Mouse (Mus musculus) heart, embryonic 14.5 days (tissue): Measurements from ENCODE around the gene Cpm. TPM values are rescaled to one million over a fixed set of nuclear protein-coding genes. Genes with fewer than 3 reads are reported as not detected.

Experiments
- ATAC-seq: fragments of 200-750 bp; cut with Nextera tagmentation; 2 replicates; pipeline ENCODE4 v1.8.0; 2017; ENCODE audit warnings: low read depth, moderate TSS enrichment; ENCODE audit not compliant: insufficient number of reproducible peaks, insufficient read depth, low FRiP score
- H3K27ac ChIP-seq, 2 experiments: fragments of 200-500 bp in 1 of 2; fragments of 300-500 bp in 1 of 2; sonication (generic) in 1 of 2; replicated peaks in 1 of 2; 2 replicates each; pipeline ENCODE4 v1.5.1; 2012 to 2014; ENCODE audit warnings: low read depth in 2 of 2, low read length in 2 of 2, control low read depth in 1 of 2, mild to moderate bottlenecking in 1 of 2, mixed read lengths in 1 of 2; ENCODE audit not compliant: control insufficient read depth in 1 of 2, insufficient read depth in 1 of 2
- H3K27me3 ChIP-seq: fragments of 300-500 bp; sonication (generic); 2 replicates; pipeline ENCODE4 v1.6.1; 2014; ENCODE audit warnings: mild to moderate bottlenecking, low read length, control low read depth; ENCODE audit not compliant: control insufficient read depth, insufficient read depth
- H3K36me3 ChIP-seq: fragments of 300-500 bp; sonication (generic); 2 replicates; pipeline ENCODE4 v1.6.1; 2014; ENCODE audit warnings: mild to moderate bottlenecking, control low read depth, low read length, mixed read lengths; ENCODE audit not compliant: control insufficient read depth, insufficient read depth
- H3K4me1 ChIP-seq, 2 experiments: fragments of 200-500 bp in 1 of 2; fragments of 300-500 bp in 1 of 2; sonication (generic) in 1 of 2; 2 replicates each; pipeline ENCODE4 v1.6.1; 2012 to 2014; ENCODE audit warnings: low read length in 2 of 2, control low read depth in 1 of 2, mixed read lengths in 1 of 2; ENCODE audit not compliant: control insufficient read depth in 2 of 2, insufficient read depth in 2 of 2
- H3K4me2 ChIP-seq: fragments of 300-500 bp; sonication (generic); 2 replicates; pipeline ENCODE4 v1.6.1; 2014; ENCODE audit warnings: mild to moderate bottlenecking, low read length
- H3K4me3 ChIP-seq, 2 experiments: fragments of 200-500 bp in 1 of 2; fragments of 300-500 bp in 1 of 2; sonication (generic) in 1 of 2; 2 replicates each; pipeline ENCODE4 v1.5.1; 2012 to 2014; ENCODE audit warnings: low read length in 2 of 2, mild to moderate bottlenecking in 2 of 2, control low read depth in 1 of 2, low read depth in 1 of 2, moderate library complexity in 1 of 2; ENCODE audit not compliant: control insufficient read depth in 1 of 2, insufficient read depth in 1 of 2
- H3K9ac ChIP-seq: fragments of 300-500 bp; sonication (generic); 2 replicates; pipeline ENCODE4 v1.6.1; 2014; ENCODE audit warnings: mild to moderate bottlenecking, low read length
- H3K9me3 ChIP-seq: fragments of 300-500 bp; sonication (generic); 2 replicates; pipeline ENCODE4 v1.6.1; 2016; ENCODE audit warnings: low read length, control low read depth; ENCODE audit not compliant: control insufficient read depth
- WGBS: fragments of 180-500 bp; shearing (Covaris S2); extraction: QIAGEN DNeasy Blood & Tissue Kit; methylation state at CpG from one replicate; pipeline ENCODE4 v1.1.7; 2014; 5-methylcytosine and 5-hydroxymethylcytosine counted together
- polyA plus RNA-seq: library from polyadenylated mRNA; unstranded; fragments of >200 nt; fragmentation: Nextera tagmentation; extraction: Ambion mirVana; gene quantifications from 2 replicates; pipeline ENCODE4 v1.2.1, GENCODE M21; 2014

The Cpm gene
- polyA plus RNA-seq, 1 experiment from 2014 or later = 0.96 TPM

DNA sequence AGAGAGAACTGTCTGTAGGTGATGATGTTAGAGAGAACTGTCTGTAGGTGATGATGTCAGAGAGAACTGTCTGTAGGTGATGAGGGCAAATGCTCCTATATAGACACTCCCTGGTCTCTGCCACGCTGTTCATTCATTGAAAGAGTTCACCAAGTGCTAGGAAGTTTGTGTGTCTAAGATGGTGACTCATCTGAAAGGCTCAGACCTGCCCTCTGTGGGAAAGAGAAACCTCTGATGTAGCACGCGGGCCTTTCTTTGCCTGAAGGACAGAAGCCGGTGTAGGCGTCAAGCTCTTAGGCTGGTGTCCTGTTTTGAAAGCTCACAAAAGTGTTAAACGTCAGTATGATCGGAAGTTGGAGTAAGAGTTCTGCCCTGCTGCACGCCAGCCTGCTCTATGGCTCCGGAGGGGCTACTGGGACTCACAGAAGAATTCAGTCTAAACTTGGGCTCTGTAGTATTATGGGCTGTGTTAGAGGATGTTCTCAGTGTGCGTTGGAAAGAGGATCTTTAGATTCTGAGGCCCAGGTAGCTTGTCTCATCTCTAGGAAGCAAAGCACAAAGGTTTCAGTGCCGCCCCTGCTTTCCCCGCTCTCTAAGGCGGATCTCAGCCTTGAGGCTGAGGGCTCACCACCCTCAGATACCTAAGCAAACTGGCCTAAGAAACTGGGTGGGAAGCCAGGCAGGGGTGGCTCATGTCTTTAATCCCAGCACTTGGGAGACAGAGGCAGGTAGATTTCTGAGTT is 48.4 kb downstream of the Cpm start:
- no peaks in the 10 kb centered on the region for H3K9me3 ChIP-seq
- no peaks in the 10 kb centered on the region for H3K36me3 ChIP-seq
- no peaks in the 10 kb centered on the region for H3K27me3 ChIP-seq
- ATAC-seq = no peak
- no peak overlapping the region for H3K27ac ChIP-seq
- H3K4me2 ChIP-seq = no peak overlapping the region
- WGBS = 66% methylated on average over 13 of the region's 13 CpGs
- peaks cover 2 to 13% of the 10 kb centered on the region in 2 experiments; a peak in 3 of 4 replicates for H3K4me1 ChIP-seq
- no peak overlapping the region for H3K4me3 ChIP-seq
- no peak overlapping the region for H3K9ac ChIP-seq

DNA sequence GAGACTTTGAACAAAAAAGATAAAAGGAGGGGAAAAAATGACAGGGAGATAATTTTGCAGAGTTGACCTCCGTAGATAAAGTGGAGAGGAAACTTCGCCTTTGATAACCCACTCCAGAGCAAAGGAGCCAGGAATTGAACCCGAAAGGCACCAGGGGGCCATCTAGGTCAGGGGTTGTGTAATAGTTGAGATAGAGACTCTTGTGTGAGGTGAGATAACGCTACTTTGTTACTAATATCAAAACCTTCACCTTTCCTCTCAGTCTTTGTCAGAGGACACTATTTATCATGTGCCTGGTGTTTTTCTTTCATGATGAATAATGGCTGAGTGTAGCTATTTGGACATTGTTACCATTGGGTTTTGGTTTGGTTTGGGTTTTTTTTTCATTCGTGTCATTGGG is 49.1 kb downstream of the Cpm start:
- Histone ChIP-seq H3K36me3 (no peaks in the 10 kb centered on the region), H3K27me3 (no peaks in the 10 kb centered on the region), H3K9ac (no peak overlapping the region), H3K4me3 (no peak overlapping the region), H3K4me2 (no peak overlapping the region), H3K4me1 (peaks cover 2 to 13% of the 10 kb centered on the region in 2 experiments; a peak in 3 of 4 replicates), H3K9me3 (no peaks in the 10 kb centered on the region), H3K27ac (no peak overlapping the region)
- 47% methylated on average over 5 of the region's 5 CpGs for WGBS
- no peak for ATAC-seq

DNA sequence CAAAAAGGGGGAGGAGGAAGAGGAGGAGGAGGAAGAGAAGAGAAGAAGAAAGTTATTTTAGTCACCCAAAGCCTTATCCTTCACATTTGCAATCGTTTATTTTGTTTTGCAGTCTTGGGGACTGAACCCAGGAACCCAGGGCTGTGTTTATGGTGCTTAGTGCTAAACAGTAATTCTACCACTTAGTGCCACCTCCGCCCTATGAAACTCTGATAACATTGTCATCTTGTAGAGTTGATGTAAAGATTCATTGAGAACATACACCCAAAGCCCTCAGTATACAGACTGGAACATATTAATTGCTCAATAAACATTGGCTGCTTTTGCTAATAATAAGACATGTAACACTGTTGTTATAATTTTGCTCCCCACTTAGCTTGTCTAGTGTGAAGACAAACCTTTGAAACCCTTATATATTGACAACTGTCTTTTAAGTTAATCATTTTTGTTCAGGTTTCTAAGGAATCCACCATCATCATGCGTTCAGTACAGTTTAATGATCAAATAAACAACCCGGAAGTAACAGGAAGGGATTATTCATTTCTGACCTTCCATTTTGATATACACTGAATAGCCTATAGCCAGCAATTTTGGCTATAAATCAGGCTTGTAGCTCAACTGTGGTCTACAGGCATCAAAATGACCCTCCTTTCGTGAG is 49.9 kb downstream of the Cpm start:
- Histone ChIP-seq H3K36me3 (no peaks in the 10 kb centered on the region), H3K9me3 (no peaks in the 10 kb centered on the region), H3K4me3 (no peak overlapping the region), H3K9ac (no peak overlapping the region), H3K27ac (no peak overlapping the region), H3K27me3 (no peaks in the 10 kb centered on the region), H3K4me1 (peaks cover 2 to 13% of the 10 kb centered on the region in 2 experiments; a peak in 3 of 4 replicates), H3K4me2 (no peak overlapping the region)
- ATAC-seq = no peak
- WGBS = 78% methylated on average over 5 of the region's 5 CpGs

DNA sequence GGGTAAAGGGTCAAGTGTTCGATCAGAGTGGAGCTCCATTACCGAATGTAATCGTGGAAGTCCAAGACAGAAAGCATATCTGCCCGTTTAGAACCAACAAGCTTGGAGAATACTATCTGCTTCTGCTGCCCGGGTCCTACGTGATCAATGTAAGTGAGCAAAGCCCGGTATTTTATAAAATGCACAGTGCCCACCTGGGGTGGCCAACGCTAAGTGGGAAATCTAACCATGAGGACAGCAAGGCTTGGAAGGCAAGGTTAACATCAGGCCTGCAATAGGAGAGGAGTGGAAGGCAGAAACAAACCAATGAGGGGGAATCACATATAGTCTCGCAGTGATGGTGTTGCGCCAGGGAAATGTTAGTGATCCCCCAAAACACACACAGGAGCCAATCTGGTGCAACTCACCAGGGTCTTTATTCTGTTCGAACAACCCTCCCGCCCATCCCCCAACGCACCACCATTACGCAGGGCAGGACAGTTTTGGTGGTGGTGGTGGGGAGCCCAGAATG is 50.7 kb downstream of the Cpm start:
- no peak overlapping the region for H3K27ac ChIP-seq
- H3K4me1 ChIP-seq = peaks cover 2 to 13% of the 10 kb centered on the region in 2 experiments; a peak in 3 of 4 replicates
- H3K27me3 ChIP-seq = no peaks in the 10 kb centered on the region
- H3K36me3 ChIP-seq = no peaks in the 10 kb centered on the region
- 89% methylated on average over 14 of the region's 14 CpGs for WGBS
- H3K4me2 ChIP-seq = no peak overlapping the region
- H3K9ac ChIP-seq = no peak overlapping the region
- H3K4me3 ChIP-seq = no peak overlapping the region
- no peaks in the 10 kb centered on the region for H3K9me3 ChIP-seq
- ATAC-seq = no peak

DNA sequence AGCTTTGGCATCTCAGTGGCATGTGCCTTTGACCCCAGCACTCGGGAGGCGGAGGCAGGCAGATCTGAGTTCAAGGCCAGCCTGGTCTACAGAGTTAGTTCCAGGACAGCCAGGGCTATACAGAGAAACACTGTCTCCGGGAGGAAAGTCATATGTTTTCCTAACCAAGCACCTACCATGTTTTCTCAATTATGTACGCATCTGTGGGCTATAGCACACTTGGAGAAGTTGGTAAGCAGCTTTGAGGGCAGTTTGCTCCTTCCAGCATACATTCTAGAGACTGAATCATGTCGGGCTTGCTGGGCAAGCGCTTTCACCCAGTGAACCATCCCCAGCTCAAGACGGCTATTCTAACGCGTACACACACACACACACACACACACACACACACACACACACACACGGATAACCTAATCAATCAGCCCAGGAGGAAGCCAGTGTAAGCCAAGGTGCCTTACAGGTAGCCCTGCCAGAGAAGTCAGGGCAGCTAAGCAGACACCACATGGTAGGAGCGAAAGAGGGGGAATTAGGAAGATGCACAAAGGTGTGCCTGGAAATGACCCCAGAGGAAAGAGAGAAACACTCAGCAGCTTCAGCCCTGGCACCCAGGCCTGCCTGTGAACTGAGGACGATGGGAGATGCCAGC is 51.7 kb downstream of the Cpm start:
- Histone ChIP-seq H3K9ac (no peak overlapping the region), H3K4me1 (peaks cover 2 to 7% of the 10 kb centered on the region in 2 experiments; a peak in 2 of 4 replicates), H3K27me3 (no peaks in the 10 kb centered on the region), H3K9me3 (no peaks in the 10 kb centered on the region), H3K27ac (no peak overlapping the region), H3K4me2 (no peak overlapping the region), H3K36me3 (no peaks in the 10 kb centered on the region), H3K4me3 (no peak overlapping the region)
- no peak for ATAC-seq
- WGBS = 84% methylated on average over 12 of the region's 12 CpGs

DNA sequence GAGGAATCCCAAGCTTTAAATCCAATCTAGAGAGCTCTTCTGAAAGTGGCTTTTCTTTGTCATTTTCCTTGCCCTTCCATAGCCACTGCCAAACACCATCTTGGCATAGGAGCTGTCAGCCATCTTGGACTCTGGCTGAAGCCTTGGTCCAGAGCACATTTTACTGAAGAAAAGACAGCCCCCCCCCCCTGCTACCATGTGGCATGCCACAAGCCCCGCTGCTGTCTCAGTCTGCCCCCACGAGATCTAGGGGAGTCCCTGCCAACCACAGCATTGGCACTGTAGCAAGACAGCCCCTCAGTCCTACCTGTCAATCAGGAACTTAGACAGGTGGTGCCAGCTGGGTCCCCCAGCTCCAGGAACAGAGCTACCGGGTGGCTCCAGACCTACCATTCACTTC is 52.2 kb downstream of the Cpm start:
- Histone ChIP-seq H3K27ac (no peak overlapping the region), H3K4me1 (0 out of 4 replicates have a peak, but pooled peaks cover 0 to 2% of the 10 kb centered on the region in 2 experiments), H3K36me3 (no peaks in the 10 kb centered on the region), H3K27me3 (no peaks in the 10 kb centered on the region), H3K9me3 (no peaks in the 10 kb centered on the region), H3K9ac (no peak overlapping the region), H3K4me3 (no peak overlapping the region), H3K4me2 (no peak overlapping the region)
- 80% methylated on average over 3 of the region's 3 CpGs for WGBS
- no peak for ATAC-seq

DNA sequence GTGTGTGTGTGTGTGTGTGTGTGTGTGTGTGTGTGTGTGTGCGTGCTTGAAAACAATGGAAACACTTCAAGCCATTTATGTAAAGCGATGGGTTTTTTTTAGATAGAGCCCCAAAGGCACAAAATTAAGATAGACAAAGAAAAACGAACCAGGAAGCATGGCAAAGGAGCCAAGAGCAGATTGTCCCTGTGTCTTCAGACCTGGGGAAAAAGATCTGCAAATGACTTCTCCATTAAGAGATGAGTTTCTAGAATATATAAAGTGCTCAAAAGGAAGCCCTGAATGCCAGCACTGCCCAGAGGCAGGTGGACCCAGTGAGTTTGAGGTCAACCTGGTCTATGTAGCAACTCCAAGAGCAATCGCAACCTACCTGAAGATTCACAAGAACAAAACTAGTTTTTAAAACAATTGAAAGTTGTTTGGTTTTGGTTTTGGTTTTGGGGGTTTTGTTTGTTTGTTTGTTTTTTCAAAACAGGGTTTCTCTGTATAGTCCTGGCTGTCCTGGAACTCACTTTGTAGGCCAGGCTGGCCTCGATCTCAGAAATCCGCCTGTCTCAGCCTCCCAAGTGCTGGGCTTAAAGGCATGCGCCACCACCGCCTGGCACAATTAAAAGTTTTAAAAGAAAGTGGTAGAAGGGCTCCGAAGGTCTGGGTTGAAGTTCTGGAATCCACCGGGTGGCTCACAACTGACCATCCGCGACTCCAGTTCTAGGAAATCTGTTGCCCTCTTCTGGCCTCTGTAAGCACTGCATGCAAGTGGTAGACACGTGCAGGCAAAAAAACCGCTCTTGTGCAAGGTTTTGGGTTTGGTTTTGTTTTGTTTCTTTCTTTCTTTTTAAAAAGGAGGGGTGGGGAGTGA is 52.9 kb downstream of the Cpm start:
- 59% methylated on average over 14 of the region's 14 CpGs for WGBS

More for the DNA sequence above, 52.9 kb downstream of the Cpm start:
- H3K9ac ChIP-seq = no peak overlapping the region
- H3K4me1 ChIP-seq = no peaks in the 10 kb centered on the region
- H3K36me3 ChIP-seq = no peaks in the 10 kb centered on the region
- no peak overlapping the region for H3K4me3 ChIP-seq
- H3K27ac ChIP-seq = no peak overlapping the region
- ATAC-seq = no peak
- H3K4me2 ChIP-seq = no peak overlapping the region
- no peaks in the 10 kb centered on the region for H3K27me3 ChIP-seq
- H3K9me3 ChIP-seq = no peaks in the 10 kb centered on the region
